Mouse (Mus musculus) megakaryocyte, adult 5-6 weeks (primary cell): ENCODE measurements around the gene Ppp1r9a. TPM values are rescaled to one million over a fixed set of nuclear protein-coding genes. Genes with fewer than 3 reads are reported as not detected.
"Not testable (repeated sequence)": the region's sequence is repeated elsewhere in the genome, so short reads cannot be mapped to it uniquely, and the experiment has no call there.

Experiments
- ATAC-seq: 2 replicates; pipeline ENCODE4 v1.8.0; 2016; ENCODE audit warnings: mild to moderate bottlenecking, inconsistent platforms; ENCODE audit not compliant: poor library complexity, severe bottlenecking
- total RNA-seq, 2 experiments: library from RNA; stranded (forward) in 1 of 2; stranded (reverse) in 1 of 2; fragments of 153-499, 151-499 nt in 1 of 2; fragments of 221-1000, 200-1000 nt in 1 of 2; gene quantifications; 2 replicates each; pipeline versions ENCODE4 v1.2.3 to v1.2.4; 2015 to 2017

Ppp1r9a gene
- total RNA-seq (2015) (0.13 and 0.34 TPM in 2 replicates), total RNA-seq (2017) (0.24 and 0.40 TPM in 2 replicates)

GRCm38 (mm10) chr6:4902674-4903324 lies at the start of gene Ppp1r9a:
TSS of gene Ppp1r9a (plus strand) at chr6:4902917.
- ATAC-seq: peak; percentile 43

GRCm38 (mm10) chr6:4855236-4855635 lies 47.5 kb upstream of the Ppp1r9a start:
- ATAC-seq: no peak

DNA sequence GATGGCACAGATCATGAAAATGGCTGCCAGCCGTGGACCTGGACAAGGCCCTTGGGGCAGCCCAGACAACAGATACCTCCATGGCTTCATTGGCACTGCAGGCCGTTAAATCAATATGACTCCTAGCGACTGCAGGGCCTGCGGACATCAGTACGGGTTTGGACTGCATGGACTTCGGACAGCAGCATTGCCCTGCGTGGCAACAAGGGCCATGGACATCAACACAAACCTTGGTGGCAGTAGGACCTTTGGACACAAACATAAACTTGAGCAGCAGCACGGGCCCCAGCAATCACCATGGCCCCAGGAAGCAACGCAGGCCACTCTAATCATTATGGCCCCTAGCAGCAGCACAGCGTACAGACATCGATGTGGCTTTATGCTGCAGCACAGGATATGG lies 45.8 kb upstream of the Ppp1r9a start:
- ATAC-seq: no peak

DNA sequence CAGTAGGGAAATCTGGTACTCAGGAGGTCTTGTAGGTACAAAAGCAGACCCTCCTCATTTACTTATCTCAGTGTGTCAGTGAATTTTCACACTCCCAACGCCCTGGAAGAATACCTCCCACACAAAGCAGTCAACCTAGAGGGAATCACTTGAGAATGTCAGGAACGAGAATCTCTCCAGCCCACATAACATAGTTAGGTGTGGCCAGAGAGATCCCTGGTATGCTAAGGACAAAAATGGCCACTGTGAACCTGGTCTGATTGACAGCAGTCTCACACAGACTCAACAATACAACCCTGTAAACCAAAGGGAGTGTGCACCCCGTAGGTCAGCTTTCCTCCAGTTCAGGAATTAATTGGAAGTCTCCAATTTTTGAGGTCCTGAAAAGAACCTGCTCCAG lies 18.4 kb upstream of the Ppp1r9a start:
- ATAC-seq: no peak

GRCm38 (mm10) chr6:4889544-4889943 lies 13.2 kb upstream of the Ppp1r9a start:
- no peak for ATAC-seq

DNA sequence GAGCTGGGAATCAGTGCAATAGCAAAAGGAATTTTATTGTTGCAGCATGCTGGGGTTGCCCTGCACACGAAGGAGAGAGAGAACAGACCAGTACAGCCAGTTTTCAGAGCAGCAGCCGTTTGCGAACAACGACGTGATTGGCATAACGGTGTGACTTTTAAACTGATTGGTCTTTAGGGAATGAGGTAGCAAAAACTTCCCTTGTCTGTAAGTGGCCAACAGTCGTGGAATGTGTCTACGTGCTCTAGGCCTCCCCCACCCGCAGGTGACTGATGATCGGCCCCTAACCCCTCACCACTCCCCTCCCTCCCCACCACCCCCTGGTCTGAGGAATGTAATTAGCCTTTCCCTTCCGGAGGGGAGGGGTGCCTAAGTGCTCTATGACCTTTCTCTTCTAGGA lies 10.3 kb upstream of the Ppp1r9a start:
- no peak for ATAC-seq

- 0 out of 2 replicates have a peak, but pooled peaks have one; percentile 10 for ATAC-seq
Measured at GRCm38 (mm10) chr6:4893312-4893711, 9.4 kb upstream of the Ppp1r9a start.

- ATAC-seq: no peak
Measured at GRCm38 (mm10) chr6:4899906-4900305, 2.8 kb upstream of the Ppp1r9a start.

GRCm38 (mm10) chr6:4903325-4904054 lies 773 bp downstream of the Ppp1r9a start:
- peak; percentile 60 for ATAC-seq

DNA sequence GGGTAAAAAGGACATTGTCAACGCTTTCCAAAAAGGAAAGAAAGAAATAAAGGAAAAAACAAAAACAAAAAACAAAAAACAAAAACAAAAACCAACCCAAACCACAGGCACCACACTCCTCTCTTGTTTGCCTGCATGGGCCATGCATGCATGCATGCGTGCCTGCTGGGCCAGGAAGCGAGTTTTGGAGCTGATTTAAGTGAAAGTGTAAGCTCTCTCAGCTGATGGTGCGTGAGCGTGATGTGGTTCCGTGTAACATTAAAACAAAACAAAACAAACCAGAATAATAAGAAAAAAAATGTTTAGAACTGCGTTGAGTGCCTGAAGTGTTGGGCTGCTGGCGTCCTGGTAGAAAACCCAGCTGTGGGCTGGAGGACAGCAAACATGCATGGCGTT lies 1.3 kb downstream of the Ppp1r9a start:
- 0 out of 2 replicates have a peak, but pooled peaks have one; percentile 23 for ATAC-seq

GRCm38 (mm10) chr6:4910042-4910634 lies 7.4 kb downstream of the Ppp1r9a start:
- ATAC-seq: no peak

GRCm38 (mm10) chr6:4918470-4918869 lies 15.8 kb downstream of the Ppp1r9a start:
- no peak for ATAC-seq

- ATAC-seq: not testable (repeated sequence)
Measured at GRCm38 (mm10) chr6:4923791-4924190, 21.1 kb downstream of the Ppp1r9a start.

DNA sequence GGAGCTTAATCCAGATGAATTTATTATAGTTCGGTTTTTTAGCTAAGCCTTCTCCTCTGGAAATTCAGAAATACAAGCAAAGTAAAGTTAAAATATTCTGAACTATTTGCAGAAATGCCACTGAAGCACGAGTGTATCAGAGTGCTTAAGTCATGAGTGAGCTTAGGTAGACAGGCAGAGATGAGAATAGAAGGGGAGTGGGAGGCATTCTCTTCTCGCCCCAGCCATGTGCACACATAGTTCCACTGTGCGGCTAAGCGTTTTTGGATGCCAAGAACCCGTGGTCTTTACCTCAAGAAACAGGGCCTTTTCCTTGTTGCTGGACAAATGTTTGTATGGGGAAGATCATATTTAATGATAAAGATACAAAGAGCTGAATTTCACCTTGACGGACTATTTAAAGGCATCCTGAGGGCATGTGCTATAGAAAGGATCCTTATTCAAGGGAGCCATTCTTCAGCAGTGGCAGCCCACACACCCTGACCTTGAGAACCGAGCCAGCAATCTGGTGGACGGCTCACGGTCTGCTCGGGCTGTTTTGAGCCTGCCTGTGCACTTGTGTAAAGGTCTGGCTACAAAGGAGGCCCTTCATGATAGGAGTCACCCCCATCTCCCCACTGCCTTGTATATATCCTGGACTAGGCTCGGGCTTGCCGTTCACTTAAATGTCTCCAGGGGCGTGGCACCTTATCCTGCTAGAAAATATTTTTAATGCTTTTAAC lies 23.4 kb downstream of the Ppp1r9a start:
- no peak for ATAC-seq

GRCm38 (mm10) chr6:4930321-4930720 lies 27.6 kb downstream of the Ppp1r9a start:
- ATAC-seq: no peak

DNA sequence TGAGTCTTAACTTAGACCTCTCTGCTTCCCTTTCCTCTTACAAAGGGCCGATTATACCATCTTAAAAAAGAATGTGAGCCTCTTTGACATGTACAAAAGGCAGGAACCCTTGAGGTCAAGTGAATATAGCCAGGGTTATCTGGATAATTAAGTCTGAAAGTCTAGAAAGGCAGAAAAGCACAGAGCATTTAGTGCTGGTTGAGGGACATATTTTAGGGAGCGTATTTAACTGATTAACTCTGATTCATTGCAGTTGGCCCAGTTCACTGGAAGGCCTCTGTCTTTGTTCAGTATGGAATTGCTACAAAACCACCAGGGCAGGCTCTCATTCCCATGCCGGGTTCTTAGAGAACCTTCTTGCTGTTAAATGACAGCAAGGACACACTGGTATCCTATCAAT lies 36.2 kb downstream of the Ppp1r9a start:
- ATAC-seq: no peak

- no peak for ATAC-seq
Measured at GRCm38 (mm10) chr6:4940086-4940485, 37.4 kb downstream of the Ppp1r9a start.

DNA sequence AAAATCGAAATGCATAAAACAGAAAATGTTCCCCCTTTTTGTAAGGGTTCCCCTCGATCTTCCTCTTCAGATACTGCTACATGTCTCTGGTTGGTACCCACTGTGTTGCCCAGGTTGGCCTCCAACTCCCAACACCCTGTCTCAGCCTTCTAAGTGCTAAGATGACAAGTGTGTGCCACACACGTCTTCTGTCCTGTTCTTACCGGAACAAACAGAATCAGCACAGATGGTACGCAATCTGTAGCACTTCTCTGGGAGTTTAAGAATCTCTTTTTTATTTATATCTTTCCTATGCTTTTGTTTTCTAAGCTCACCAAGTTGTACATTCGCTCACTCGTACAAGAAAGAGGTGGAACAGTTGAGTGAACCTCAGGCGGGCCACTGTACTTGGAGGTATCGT lies 37.9 kb downstream of the Ppp1r9a start:
- ATAC-seq: no peak

DNA sequence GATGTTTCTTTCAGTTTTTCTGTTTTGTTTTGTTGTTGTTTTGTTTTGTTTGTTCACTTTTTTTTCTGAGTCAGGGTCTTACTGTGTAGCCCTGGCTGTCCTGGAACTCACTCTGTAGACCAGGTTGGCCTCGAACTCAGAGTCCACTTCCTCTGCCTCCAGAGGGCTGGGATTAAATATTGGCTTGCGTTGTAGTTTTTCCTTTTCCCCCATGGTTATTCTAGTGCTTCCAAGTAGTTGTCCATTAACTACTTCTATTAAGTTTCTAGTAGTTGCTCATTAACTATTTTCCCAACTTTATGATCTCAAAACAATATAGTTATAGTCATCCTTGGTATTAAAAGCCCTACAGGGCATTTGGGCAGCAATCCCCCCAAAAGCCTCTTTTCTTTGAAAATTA lies 41.1 kb downstream of the Ppp1r9a start:
- ATAC-seq: no peak

DNA sequence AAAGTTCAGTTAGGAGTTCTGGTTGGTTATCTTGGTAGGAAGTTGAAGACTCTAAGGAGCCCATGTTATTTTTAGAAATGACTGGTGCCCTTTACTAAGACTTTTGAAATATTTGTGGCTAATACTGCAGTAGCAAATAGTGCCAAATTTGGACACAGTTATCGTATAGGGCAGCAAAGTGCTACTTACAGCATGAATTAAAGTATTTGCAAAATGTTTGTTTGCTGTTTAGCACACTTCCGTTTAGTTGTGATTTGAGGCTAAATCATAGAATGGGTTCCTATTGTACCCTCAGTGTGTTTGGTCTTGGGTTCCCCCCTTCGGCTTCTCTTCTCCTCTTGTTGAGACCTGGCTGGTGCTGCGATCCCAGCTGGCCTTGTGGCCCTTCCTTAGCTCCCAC lies 45.3 kb downstream of the Ppp1r9a start:
- ATAC-seq: no peak

GRCm38 (mm10) chr6:4949701-4950100 lies 47.0 kb downstream of the Ppp1r9a start:
- ATAC-seq: no peak
